Mouse (Mus musculus) midbrain, embryonic 16.5 days (tissue): Measurements from ENCODE around the gene Klhl5. TPM values are rescaled to one million over a fixed set of nuclear protein-coding genes. Genes with fewer than 3 reads are reported as not detected.

ENCODE experiments used
- ATAC-seq: fragments of 200-750 bp; cut with Nextera tagmentation; 2 replicates; pipeline ENCODE4 v1.8.0; 2017; ENCODE audit warnings: moderate TSS enrichment
- H3K27ac ChIP-seq: fragments of 300-500 bp; sonication (generic); 2 replicates; pipeline ENCODE4 v1.5.1; 2014; ENCODE audit warnings: mild to moderate bottlenecking, low read length, mixed read lengths
- H3K27me3 ChIP-seq: fragments of 300-500 bp; sonication (generic); 2 replicates; pipeline ENCODE4 v1.6.1; 2014; ENCODE audit warnings: low read depth, low read length, mixed read lengths; ENCODE audit not compliant: control insufficient read depth, insufficient read depth
- H3K36me3 ChIP-seq: fragments of 300-500 bp; sonication (generic); 2 replicates; pipeline ENCODE4 v1.6.1; 2014; ENCODE audit warnings: mild to moderate bottlenecking, low read length, moderate library complexity, mixed read lengths; ENCODE audit not compliant: control insufficient read depth, insufficient read depth
- H3K4me1 ChIP-seq: fragments of 300-500 bp; sonication (generic); 2 replicates; pipeline ENCODE4 v1.6.1; 2014; ENCODE audit warnings: mild to moderate bottlenecking, low read length, mixed read lengths; ENCODE audit not compliant: control insufficient read depth, insufficient read depth
- H3K4me2 ChIP-seq: fragments of 300-500 bp; sonication (generic); 2 replicates; pipeline ENCODE4 v1.6.1; 2014; ENCODE audit warnings: mild to moderate bottlenecking, low read length, mixed read lengths
- H3K4me3 ChIP-seq: fragments of 300-500 bp; sonication (generic); 2 replicates; pipeline ENCODE4 v1.5.1; 2014; ENCODE audit warnings: low read depth, mild to moderate bottlenecking, low read length, moderate library complexity, mixed read lengths
- H3K9ac ChIP-seq: fragments of 300-500 bp; sonication (generic); 2 replicates; pipeline ENCODE4 v1.6.1; 2014; ENCODE audit warnings: low read depth, low read length, mixed read lengths
- H3K9me3 ChIP-seq: fragments of 300-500 bp; sonication (generic); replicated peaks from 2 replicates; pipeline ENCODE4 v1.6.1; 2014; ENCODE audit warnings: mild to moderate bottlenecking, low read length, mixed read lengths; ENCODE audit not compliant: control insufficient read depth, poor library complexity, severe bottlenecking
- WGBS: fragments of 180-500 bp; shearing (Covaris S2); extraction: QIAGEN DNeasy Blood & Tissue Kit; methylation state at CpG from one replicate; pipeline ENCODE4 v1.1.7; 2014; 5-methylcytosine and 5-hydroxymethylcytosine counted together
- polyA plus RNA-seq: library from polyadenylated mRNA; unstranded; fragments of >200 nt; fragmentation: Nextera tagmentation; extraction: Ambion mirVana; gene quantifications from 2 replicates; pipeline ENCODE4 v1.2.1, GENCODE M21; 2015

Klhl5 gene
- polyA plus RNA-seq, 1 experiment from 2014 or later = 63.9 TPM

DNA sequence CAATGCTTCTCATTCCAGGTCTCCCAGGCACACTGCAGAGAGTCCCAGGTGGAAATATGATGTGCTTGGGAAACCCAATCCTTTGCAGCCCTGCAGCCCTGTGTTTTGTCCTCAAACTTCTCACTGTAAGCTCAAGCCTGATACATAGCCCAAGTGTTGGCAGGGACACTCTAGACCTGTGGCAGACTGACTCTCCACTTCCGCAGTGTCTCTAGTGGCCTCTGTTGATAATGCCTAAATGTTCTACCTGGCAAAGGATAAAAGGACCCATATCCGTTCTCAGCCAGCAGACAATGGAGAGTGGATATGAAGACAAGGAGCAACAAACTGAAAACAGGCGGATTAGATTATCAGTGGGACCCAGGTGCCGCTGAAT, 74.4 kb downstream of the Klhl5 start:
- no peaks in the 10 kb centered on the region for H3K36me3 ChIP-seq
- H3K4me1 ChIP-seq = peaks cover 25% of the 10 kb centered on the region
- peak overlapping the region; percentile 25; the same call in 1 of the 2 replicates for H3K4me2 ChIP-seq
- ATAC-seq = peak; percentile 61; the same call in 1 of the 2 replicates
- no peaks in the 10 kb centered on the region for H3K9me3 ChIP-seq
- peak overlapping the region; percentile 67 for H3K27ac ChIP-seq
- no peak overlapping the region for H3K4me3 ChIP-seq
- no peaks in the 10 kb centered on the region for H3K27me3 ChIP-seq
- H3K9ac ChIP-seq = no peak overlapping the region
- 70% methylated on average over 4 of the region's 4 CpGs for WGBS

DNA sequence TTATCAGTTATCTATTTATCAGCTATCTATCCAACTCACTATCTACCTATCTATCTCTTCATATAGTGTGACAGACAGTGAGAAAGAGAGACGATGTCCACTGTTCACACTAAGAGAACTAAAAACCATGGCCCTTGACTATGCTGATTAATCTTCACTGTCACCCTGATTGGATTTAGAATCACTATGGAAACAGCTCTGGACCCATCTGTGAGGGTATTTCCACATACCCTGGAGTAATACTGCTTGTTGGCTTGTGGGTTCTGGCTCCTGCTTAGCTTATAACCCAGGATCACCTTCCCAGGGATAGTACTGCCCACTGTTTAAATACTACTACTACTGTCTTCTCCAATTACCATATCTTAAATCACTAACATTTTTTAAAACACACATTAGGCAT, 74.9 kb downstream of the Klhl5 start:
- Histone ChIP-seq H3K4me1 (peaks cover 20% of the 10 kb centered on the region), H3K9me3 (no peaks in the 10 kb centered on the region), H3K9ac (no peak overlapping the region), H3K27me3 (no peaks in the 10 kb centered on the region), H3K27ac (no peak overlapping the region), H3K36me3 (no peaks in the 10 kb centered on the region), H3K4me3 (no peak overlapping the region), H3K4me2 (no peak overlapping the region)
- ATAC-seq = 0 out of 2 replicates have a peak, but pooled peaks have one; percentile 8
- WGBS = 51% methylated on average over 1 of the region's 1 CpGs

DNA sequence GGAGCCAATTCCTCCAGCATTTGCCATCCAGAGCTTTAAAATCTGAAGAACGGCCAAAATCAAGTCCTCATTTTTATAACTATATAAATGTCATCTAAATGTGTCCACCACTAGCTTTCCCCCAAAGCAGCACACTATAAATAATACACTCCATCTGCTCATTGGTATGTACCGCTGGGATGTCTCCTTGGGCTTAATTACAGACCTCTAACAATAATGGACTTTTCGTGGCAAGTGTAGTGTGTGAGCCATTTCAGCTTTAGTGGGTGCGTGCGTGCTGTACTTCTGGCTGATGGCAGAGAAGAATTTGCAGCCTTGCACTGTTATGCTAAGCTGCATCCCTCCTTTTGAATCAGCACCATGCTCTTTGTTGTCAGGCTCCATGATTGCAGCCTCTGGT, 84.3 kb downstream of the Klhl5 start:
- Histone ChIP-seq H3K4me2 (no peak overlapping the region), H3K9ac (no peak overlapping the region; the same call in 1 of the 2 replicates), H3K27ac (no peak overlapping the region), H3K36me3 (no peaks in the 10 kb centered on the region), H3K9me3 (no peaks in the 10 kb centered on the region), H3K4me1 (no peaks in the 10 kb centered on the region), H3K27me3 (no peaks in the 10 kb centered on the region), H3K4me3 (no peak overlapping the region)
- no peak for ATAC-seq
- WGBS = 76% methylated on average over 5 of the region's 5 CpGs

DNA sequence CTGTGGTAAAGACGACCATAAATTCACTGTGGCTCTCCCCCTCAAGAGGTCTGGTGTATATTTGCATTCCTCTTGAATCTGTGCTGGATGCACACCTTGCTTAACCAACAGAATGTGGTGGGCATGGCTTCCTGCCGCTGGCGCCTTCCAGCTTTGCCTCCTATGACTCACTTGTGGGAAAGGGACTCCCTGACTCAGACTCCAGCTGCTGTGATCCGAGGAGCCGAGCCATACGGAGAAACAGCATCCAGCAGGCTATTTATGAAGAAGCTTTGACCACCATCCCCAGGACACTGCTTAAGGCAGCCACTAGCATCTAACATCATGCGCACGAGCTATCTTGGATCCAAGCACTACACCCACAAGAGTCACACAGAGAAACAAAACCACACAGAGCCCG, 87.1 kb downstream of the Klhl5 start:
- Histone ChIP-seq H3K36me3 (no peaks in the 10 kb centered on the region), H3K27me3 (no peaks in the 10 kb centered on the region), H3K4me2 (no peak overlapping the region), H3K4me3 (no peak overlapping the region), H3K4me1 (peaks cover 2% of the 10 kb centered on the region; the same call in 1 of the 2 replicates), H3K9ac (no peak overlapping the region), H3K9me3 (no peaks in the 10 kb centered on the region), H3K27ac (no peak overlapping the region)
- 91% methylated on average over 9 of the region's 9 CpGs for WGBS
- ATAC-seq = no peak

DNA sequence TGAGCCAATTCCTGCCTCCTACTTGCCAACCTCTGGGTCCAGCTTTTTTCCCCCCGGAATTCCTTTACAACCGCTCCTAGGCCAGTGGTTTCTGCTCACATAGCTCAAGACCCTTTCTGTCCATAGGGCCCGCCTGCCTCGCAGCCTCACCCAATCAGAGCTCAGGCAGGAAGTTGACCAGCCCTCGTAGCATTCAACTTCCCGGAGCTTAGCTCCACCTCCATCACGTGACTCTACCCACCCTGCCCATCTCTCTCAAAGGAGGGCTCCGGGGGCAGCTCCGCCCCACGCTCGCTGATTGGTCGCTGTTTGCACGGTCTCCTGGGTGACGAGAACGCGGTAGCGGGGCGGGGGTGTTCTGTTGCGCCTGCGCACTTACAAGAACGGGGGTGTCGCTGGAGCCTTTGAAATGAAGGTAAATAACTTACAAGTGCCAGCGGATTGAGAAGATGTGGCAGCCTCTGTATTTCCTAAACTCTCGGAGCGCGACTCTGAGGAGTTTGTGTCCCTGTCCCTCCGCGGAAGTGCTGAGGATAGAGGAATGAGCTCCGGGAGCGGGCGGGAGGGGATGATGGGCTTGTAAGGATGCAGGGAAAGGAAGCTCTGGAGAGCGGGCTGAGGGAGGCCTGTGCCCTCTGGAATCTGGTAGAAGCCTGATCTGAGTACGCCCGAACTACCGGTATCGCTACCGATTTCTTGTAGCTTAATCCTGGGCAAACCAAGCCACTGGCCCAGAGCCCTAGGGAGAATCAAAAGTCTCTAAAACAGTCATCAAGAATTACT, 92.2 kb downstream of the Klhl5 start, which contains the start of gene Wdr19:
Gene Wdr19, plus strand, starts transcription at position 351 of the 783 bp plus-strand sequence.
- ATAC-seq = peak; percentile 100
- WGBS = under 1% methylated on average over 37 of the region's 37 CpGs
- peak within 1 kb of the TSS; percentile 75 for H3K4me2 ChIP-seq

DNA sequence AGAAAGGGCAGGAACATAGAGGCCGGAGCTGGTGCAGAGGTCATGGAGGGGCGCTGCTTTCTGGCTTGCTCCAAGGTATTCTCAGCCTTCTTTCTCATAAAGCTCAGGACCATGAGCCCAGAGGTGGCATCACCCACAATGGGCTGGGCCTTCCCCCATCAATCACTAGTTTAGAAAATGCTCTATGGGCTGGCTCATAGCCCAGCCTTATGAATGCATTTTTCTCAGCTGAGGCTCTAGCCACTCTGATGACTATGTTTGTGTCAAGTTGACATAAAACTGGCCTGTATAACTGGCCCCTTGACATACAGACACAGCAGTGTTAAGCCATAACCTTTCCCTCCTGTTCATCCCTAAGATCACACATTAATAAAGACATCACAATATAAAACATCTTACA, 97.4 kb downstream of the Klhl5 start:
- H3K27me3 ChIP-seq = no peaks in the 10 kb centered on the region
- no peak overlapping the region for H3K27ac ChIP-seq
- ATAC-seq = no peak
- 91% methylated on average over 2 of the region's 2 CpGs for WGBS
- peaks cover 7% of the 10 kb centered on the region for H3K4me1 ChIP-seq
- no peak overlapping the region for H3K9ac ChIP-seq
- 0 out of 2 replicates have a peak, but pooled peaks cover 7% of the 10 kb centered on the region for H3K36me3 ChIP-seq
- H3K9me3 ChIP-seq = no peaks in the 10 kb centered on the region
- H3K4me3 ChIP-seq = no peak overlapping the region
- no peak overlapping the region for H3K4me2 ChIP-seq

More for the DNA sequence above, 92.2 kb downstream of the Klhl5 start, which contains the start of gene Wdr19:
- H3K9me3 ChIP-seq = no peaks in the 10 kb centered on the region
- no peaks in the 10 kb centered on the region for H3K36me3 ChIP-seq
- peak within 1 kb of the TSS; percentile 58 for H3K4me3 ChIP-seq
- H3K4me1 ChIP-seq = peaks cover 9% of the 10 kb centered on the region
- no peaks in the 10 kb centered on the region for H3K27me3 ChIP-seq
- peak within 1 kb of the TSS; percentile 72 for H3K9ac ChIP-seq
- H3K27ac ChIP-seq = peak within 1 kb of the TSS; percentile 82

DNA sequence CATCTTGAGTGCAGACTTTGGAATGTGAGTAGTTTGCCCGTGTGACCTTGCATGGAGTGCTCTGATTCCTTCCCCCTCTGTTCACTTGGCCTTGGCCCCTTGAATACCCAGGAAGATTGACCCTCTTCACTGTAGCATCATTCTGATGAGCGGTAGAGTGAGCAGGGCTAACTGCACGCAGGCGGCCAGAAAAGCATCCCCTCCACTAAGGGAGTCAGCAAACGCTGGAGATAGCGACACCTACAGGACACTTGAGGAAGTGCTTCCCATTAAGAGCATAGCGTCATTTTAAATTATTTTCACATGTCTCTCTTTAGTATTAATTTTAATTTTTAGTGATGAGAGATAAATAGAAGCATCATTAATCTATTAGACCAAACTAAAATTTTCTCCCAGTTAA, 106.0 kb downstream of the Klhl5 start:
- H3K4me3 ChIP-seq = no peak overlapping the region
- H3K9me3 ChIP-seq = no peaks in the 10 kb centered on the region
- 22% methylated on average over 7 of the region's 7 CpGs for WGBS
- H3K9ac ChIP-seq = no peak overlapping the region
- no peaks in the 10 kb centered on the region for H3K4me1 ChIP-seq
- ATAC-seq = 0 out of 2 replicates have a peak, but pooled peaks have one; percentile 56
- no peaks in the 10 kb centered on the region for H3K27me3 ChIP-seq
- H3K36me3 ChIP-seq = no peaks in the 10 kb centered on the region
- H3K4me2 ChIP-seq = no peak overlapping the region
- H3K27ac ChIP-seq = no peak overlapping the region

Other genes with a start within 250 kb of the Klhl5 start
- 0.22 and 0.28 TPM in 2 replicates for gene Tlr1, start 174.0 kb upstream of the Klhl5 start, polyA plus RNA-seq
- gene Tlr6, start 147.4 kb upstream of the Klhl5 start, polyA plus RNA-seq = 0.23 and 0.36 TPM in 2 replicates
- gene Fam114a1, start 137.5 kb upstream of the Klhl5 start, polyA plus RNA-seq = 6.6 and 7.3 TPM in 2 replicates
- 0.20 TPM in 1 of 2 replicates, not detected in the other for gene Tmem156, start 15.4 kb upstream of the Klhl5 start, polyA plus RNA-seq
- 12.6 and 15.2 TPM in 2 replicates for gene Wdr19, start 92.2 kb downstream of the Klhl5 start, polyA plus RNA-seq
- gene Rfc1, start 228.1 kb downstream of the Klhl5 start, polyA plus RNA-seq = 26.5 and 29.2 TPM in 2 replicates
- gene Klb, start 240.8 kb downstream of the Klhl5 start, polyA plus RNA-seq = 0.09 and 0.15 TPM in 2 replicates